Mouse (Mus musculus) heart, postnatal 10 days (tissue): ENCODE data around the gene Gm11084. TPM values are rescaled to one million over a fixed set of nuclear protein-coding genes. Genes with fewer than 3 reads are reported as not detected.
"Not testable (repeated sequence)": the region's sequence is repeated elsewhere in the genome, so short reads cannot be mapped to it uniquely, and the experiment has no call there.

ENCODE experiments used
- DNase-seq, 2 experiments: peaks; one replicate each; pipeline ENCODE4 v3.0.0; 2021
- intact Hi-C: fragments of 180-260 bp; cut with DNase I; formaldehyde crosslinking; loops from one replicate; pipeline ENCODE4 v1.15.1; 2025
- total RNA-seq, 2 experiments: library from RNA; stranded (reverse); gene quantifications; 2 replicates each; pipeline ENCODE4 v1.2.3; 2021

Gm11084 gene
- total RNA-seq, 2 experiments from 2014 or later = not detected

GRCm38 (mm10) chr2:72996808-72997378 lies 10.4 kb upstream of the Gm11084 start:
- intact Hi-C loops = loop anchor here (2.0 kb wide), 1 partner anchor 16 kb away; the partner anchor contains the start of gene Sp3

DNA sequence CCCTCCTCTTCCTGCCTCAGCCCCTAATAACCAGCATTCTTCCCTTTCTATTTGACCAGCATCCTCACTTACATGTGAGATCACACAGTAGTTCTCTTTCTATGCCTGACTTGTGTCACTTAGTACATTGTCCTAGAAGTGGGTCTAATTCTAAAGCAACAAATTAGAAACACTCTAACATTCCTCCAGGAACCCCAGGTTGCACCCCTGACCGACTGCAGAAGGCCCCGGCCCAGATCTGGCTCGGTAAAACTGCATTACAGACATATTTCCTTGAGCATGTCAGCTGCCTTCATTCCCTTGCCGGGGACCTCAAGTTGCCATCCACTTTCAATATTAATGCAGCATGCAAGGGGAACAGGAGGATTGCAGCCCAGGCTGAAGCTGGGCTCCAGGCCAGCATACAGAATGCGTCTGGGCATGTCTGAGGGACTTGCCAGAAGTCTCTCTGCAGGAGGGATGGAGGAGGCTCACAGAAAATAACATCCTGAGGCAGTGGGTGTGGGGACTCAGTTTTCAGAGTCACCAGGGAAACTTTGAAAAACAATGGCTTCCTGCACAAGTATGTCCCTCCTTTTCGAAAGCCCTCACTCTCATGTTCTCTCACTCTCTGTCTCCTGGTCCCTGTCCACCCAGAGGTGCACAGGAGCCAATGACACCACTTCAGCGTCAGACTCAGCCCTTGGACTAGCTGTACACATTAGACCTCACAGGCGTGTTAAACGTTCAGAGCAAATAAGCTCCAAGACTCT lies 9.0 kb upstream of the Gm11084 start:
- intact Hi-C loops = loop anchor here (2.0 kb wide), 1 partner anchor 15 kb away; the partner anchor contains the start of gene Sp3
- DNase-seq = peak; percentile 80 to 81

More at GRCm38 (mm10) chr2:72996808-72997378, 10.4 kb upstream of the Gm11084 start:
- peak; percentile 80 to 82 for DNase-seq

DNA sequence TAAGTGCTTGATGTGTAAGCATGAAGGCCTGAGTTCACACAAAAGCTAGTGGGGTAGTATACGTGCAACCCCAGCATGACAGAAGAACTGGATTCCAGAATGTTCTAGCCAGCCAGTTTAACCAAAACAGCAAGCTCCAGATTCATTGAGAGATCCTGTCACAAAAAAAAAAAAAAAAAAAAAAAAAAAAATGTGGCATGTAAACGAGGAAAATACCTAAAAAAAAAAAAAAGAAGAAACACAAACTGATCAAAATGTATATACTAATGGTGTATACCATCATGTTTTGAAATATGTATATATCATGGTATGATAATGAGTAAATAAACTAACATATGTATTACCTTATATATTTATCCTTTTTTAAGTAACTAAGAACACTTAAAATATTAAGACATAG lies 7.6 kb upstream of the Gm11084 start:
- no peak for DNase-seq
- intact Hi-C loops = no loop called here

GRCm38 (mm10) chr2:72992497-72992896 lies 6.0 kb upstream of the Gm11084 start:
- DNase-seq = no peak
- intact Hi-C loops = no loop called here

- DNase-seq, intact Hi-C loops: not testable (repeated sequence)
Observed at GRCm38 (mm10) chr2:72988945-72989344, 2.4 kb upstream of the Gm11084 start.

DNA sequence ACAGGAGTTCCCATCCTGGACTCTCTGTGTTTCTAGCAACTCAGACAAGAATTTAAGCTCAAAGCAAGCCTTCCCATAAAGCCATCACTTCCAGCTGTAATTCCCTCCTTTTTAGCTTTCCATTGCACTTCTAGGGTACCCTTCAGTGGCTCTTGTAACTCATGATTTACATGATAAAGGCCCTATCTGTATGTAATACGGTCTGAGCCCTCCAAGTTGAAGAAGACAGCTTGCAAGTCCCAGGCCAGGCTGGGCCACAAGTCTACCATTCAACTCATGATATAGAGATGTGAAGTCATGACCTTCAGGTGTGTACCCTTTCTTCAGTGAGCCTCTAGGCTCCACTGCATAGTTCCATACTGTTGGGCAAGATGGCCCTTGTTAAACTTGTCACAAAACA lies 1.0 kb downstream of the Gm11084 start:
- DNase-seq = no peak
- intact Hi-C loops = no loop called here

DNA sequence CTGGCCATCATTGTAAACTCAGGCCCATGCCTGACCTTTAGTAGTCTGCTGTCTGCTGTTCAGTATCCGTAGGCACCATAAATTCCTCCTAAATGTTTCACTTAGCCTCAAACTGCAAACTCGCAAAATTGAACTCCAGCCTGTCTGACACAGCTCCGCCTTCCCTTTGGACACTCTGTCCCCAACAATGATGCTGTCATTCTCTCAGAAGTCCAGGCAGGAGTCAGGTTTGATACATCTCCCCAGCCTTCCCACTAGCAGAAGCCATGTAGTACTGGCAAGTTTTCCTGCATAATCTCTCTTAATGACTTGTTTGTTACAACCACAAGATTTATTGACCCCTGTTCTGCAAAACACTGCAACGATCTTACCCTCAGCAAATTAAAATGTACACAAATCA lies 1.7 kb downstream of the Gm11084 start:
- intact Hi-C loops = loop anchor here (5.0 kb wide), 1 partner anchor 62 kb away; no protein-coding TSS in a partner anchor
- no peak for DNase-seq

GRCm38 (mm10) chr2:72983211-72983610 lies 3.3 kb downstream of the Gm11084 start:
- intact Hi-C loops = loop anchor here (5.0 kb wide), 1 partner anchor 64 kb away; no protein-coding TSS in a partner anchor
- DNase-seq = no peak

DNA sequence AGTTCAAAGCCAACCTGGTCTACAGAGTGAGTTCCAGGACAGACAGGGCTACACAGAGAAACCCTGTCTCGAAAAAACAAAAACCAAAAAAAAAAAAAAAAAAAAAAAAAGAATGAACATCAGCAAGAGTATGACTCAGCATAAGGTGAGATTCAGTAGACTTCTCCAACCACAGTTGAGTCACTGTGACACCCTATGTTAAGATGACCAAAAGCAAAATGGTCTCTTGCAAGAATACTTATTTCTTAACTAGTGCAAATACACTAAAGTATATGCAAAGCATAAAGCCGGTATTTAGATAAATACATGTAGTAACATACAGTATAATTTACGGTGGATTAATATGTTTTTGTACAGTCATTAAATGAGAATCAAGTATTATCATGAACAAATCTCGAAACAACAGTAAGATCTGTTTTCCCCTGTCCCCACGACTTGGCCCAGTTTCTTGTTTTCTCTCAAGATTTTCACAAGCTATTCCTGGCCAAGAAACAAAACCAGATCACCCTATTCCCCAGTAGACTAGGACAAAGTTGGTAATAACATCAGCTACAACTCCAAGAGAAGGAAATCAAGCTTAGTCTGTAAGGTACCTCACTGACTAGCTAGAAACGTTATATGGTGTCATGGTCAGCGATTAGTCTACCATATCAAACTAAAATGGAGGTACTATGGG lies 4.3 kb downstream of the Gm11084 start:
- intact Hi-C loops = loop anchor here (5.0 kb wide), 1 partner anchor 65 kb away; no protein-coding TSS in a partner anchor
- DNase-seq = no peak

DNA sequence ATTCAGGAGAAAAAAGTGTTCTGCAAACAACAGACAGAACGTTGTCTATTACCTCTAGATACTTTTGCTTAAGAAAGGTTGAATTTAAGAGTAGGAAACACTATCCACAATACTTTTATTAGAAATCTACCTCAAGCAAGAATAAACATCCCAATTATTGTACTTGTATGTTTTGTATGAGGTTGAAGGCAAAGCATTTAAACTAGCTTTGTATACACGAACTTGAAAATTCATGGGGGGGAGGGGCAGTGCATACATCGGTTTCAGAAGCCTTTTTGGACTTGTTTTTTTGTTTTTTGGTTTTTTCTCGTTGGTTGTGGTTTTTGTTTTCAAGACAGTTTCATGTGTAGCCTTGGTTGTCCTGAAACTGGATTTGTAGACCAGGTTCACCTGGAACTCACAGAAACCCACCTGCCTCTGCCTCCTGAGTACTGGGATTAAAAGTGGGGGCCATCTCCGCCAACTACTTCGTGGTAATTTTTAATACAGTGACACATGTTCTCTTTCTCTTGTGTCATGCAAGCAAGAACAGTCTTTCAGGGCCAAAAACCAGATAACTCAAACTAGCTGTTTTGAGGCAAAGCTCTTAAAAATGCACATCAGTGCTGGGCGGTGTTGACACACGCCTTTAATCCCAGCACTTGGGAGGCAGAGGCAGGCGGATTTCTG lies 4.9 kb downstream of the Gm11084 start:
- no peak for DNase-seq
- intact Hi-C loops = loop anchor here (2.0 to 5.0 kb wide), 2 partner anchors 15 to 66 kb away; no protein-coding TSS in a partner anchor

GRCm38 (mm10) chr2:72981075-72981420 lies 5.5 kb downstream of the Gm11084 start:
- DNase-seq = no peak
- intact Hi-C loops = loop anchor here (2.0 to 5.0 kb wide), 2 partner anchors 16 to 66 kb away; no protein-coding TSS in a partner anchor

DNA sequence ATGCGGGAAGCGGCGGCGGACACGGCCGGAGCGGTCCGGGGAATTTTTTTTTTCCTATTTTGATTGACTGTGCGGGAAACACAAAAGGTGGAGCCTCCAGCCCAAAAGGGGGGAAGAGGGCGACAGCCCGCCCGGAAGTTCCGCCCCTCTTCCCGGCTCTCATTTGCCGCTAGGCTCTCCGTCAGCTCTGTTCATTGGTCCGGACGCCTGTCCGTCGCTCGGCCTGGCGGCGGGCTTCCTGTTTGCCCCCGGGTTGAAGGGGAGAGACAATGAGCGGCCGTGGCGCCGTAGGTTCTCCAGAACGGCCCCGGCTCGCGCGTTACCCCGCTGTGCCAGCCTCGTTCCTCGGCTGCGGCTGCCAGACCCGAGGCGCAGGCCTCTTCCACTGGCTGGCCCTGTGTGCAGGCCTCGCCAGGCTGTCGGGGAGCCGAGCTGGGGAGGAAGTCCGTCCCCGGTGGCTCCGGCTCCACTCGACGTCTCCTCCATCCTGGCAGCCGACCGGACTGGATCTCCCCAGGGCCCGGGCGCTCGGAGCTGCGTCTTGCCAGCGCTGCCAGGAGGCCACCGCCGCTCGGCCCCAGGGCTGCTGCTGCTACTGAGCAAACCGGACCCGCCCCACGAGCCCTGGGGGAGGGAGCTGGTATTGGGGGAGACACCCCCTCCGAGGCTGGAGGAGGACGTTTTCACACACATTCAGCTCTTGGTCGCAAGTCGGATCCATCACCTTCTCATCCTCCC lies 6.0 kb downstream of the Gm11084 start, which contains the start of gene Sp3:
TSS of gene Sp3 (minus strand) at position 110 of the 738 bp plus-strand sequence.
- DNase-seq = peak; percentile 98
- intact Hi-C loops = loop anchor here (1.0 to 5.0 kb wide), 3 partner anchors 16 to 67 kb away; no protein-coding TSS in a partner anchor

- peak; percentile 87 to 89 for DNase-seq
- intact Hi-C loops = loop anchor here (1.0 to 5.0 kb wide), 8 partner anchors 17 to 462 kb away; no protein-coding TSS in a partner anchor
Observed at GRCm38 (mm10) chr2:72979659-72980071, 6.9 kb downstream of the Gm11084 start.

GRCm38 (mm10) chr2:72978901-72979658 lies 7.4 kb downstream of the Gm11084 start:
- intact Hi-C loops = loop anchor here (2.0 to 5.0 kb wide), 5 partner anchors 82 to 462 kb away; no protein-coding TSS in a partner anchor
- DNase-seq = peak; percentile 90 to 93

GRCm38 (mm10) chr2:72978473-72978872 lies 8.0 kb downstream of the Gm11084 start:
- DNase-seq = peak in 1 of 2 experiments; percentile 70

DNA sequence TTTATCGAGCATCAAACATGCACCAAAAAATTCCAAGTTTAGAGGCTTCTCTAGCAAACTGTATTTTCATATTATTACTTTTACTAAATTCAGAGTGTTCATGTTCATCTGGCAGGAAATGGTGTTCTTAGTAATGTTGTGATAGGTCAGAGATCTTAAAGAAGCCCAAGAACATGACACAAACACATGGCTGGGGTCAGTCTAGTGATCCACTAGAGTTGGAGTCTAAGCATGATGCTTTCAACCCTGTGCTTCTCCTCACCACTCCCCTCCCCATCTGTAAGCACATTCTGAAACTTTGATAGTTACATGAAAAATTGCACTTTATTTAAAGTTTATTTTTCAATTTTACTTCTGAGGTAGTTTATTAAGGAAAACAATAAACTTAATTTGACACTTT lies 9.2 kb downstream of the Gm11084 start:
- no peak for DNase-seq
- intact Hi-C loops = loop anchor here (5.0 kb wide), 4 partner anchors 250 to 460 kb away; no protein-coding TSS in a partner anchor

More at GRCm38 (mm10) chr2:72978473-72978872, 8.0 kb downstream of the Gm11084 start:
- intact Hi-C loops = loop anchor here (2.0 to 5.0 kb wide), 5 partner anchors 82 to 461 kb away; no protein-coding TSS in a partner anchor

- DNase-seq = no peak
- intact Hi-C loops = loop anchor here (5.0 kb wide), 4 partner anchors 249 to 459 kb away; no protein-coding TSS in a partner anchor
Observed at GRCm38 (mm10) chr2:72976036-72976435, 10.5 kb downstream of the Gm11084 start.

DNA sequence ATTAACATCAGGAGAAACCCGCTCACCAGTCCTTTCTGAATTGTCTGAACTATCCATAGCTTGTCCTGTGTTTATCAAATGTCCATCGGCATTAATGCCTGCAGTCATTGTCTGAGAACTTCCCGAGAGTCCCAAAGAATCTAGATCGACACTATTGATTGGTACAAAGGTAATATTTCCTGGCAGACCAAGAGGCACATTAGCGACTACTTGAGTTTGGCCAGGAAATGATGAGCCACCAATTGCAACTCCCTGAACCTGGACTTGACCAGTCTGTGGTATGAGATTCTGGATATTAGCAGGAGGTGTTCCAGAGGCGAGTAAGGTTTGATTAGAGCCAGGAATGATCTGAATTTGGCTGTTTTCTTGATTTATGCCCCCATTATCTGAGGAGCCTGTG lies 15.7 kb downstream of the Gm11084 start:
- intact Hi-C loops = loop anchor here (5.0 kb wide), 1 partner anchor 34 kb away; no protein-coding TSS in a partner anchor
- DNase-seq = no peak
